Mouse (Mus musculus): Measurements from ENCODE around the gene Itga2b. TPM values are rescaled to one million over a fixed set of nuclear protein-coding genes. Genes with fewer than 3 reads are reported as not detected.
"Not testable (repeated sequence)": the region's sequence is repeated elsewhere in the genome, so short reads cannot be mapped to it uniquely, and the experiment has no call there.

Itga2b gene
- polyA plus RNA-seq, 1 experiment from 2014 or later = 32.9 TPM

DNA sequence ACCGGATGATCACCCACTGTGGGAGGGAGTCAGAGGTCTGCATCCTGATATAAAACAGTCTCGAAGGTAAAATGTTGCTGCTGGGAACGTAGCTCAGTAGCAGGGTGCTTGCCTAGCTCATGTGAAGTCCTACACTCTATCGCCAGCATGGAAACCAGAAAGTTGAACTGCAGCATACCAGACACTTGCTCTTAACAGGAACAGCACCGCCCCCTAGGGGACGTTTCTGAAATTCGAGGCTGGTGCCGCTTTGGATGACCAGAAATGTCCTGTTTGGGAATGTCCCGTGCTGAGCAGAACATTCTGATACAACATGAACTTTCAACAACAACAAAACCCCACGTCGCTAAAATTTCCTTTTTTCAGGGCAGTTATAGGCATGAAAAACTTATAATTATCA is 58.2 kb downstream of the Itga2b start:
- no peak overlapping the region for H3K9ac ChIP-seq (ENCODE audit: low read depth, low read length)

DNA sequence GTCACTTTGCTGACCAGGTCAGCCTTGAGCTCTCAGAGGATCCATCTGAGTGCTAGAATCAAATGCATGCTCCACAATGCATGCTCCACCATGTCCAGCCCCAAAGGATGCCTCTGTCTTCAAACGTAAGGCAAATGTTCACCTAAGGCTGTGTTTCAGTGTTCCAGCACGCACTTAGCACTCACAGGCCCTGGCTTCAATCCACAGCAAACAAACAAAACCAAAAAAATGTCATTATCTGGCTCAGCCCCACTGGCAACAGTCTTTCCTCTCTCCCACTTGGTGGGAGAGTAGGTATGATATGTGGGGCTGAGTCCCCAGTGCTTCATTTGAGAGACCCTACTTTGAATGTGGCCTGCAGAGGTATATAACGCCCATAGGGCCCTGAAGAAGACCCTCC is 58.9 kb downstream of the Itga2b start:
- Histone ChIP-seq H3K9me3 (replicated peaks; ENCODE audit: control insufficient read depth, low read length) (no peaks in the 10 kb centered on the region), H3K9ac (ENCODE audit: low read depth, low read length) (peak overlapping the region; percentile 6; the same call in 1 of the 2 replicates), H3K27me3 (ENCODE audit: control insufficient read depth, insufficient read depth, low read depth, low read length) (peaks cover 10% of the 10 kb centered on the region; the same call in 1 of the 2 replicates), H3K27ac (ENCODE audit: low read length) (peak overlapping the region; percentile 7), H3K36me3 (ENCODE audit: control insufficient read depth, insufficient read depth) (no peaks in the 10 kb centered on the region), H3K4me3 (ENCODE audit: low read depth, low read length) (no peak overlapping the region), H3K4me1 (ENCODE audit: control insufficient read depth, low read depth, low read length) (peaks cover 27% of the 10 kb centered on the region), H3K4me2 (ENCODE audit: low read depth, low read length) (peak overlapping the region; percentile 4; the same call in 1 of the 2 replicates)
- WGBS (ENCODE audit: insufficient replicate concordance) = 60% methylated on average over 3 of the region's 3 CpGs
- ATAC-seq (ENCODE audit: low read depth) = no peak

More for the DNA sequence above, 58.2 kb downstream of the Itga2b start:
- WGBS (ENCODE audit: insufficient replicate concordance) = 9% methylated on average over 11 of the region's 11 CpGs
- Histone ChIP-seq H3K9me3 (replicated peaks; ENCODE audit: control insufficient read depth, low read length) (no peaks in the 10 kb centered on the region), H3K4me2 (ENCODE audit: low read depth, low read length) (peak overlapping the region; percentile 4; the same call in 1 of the 2 replicates), H3K27ac (ENCODE audit: low read length) (peak overlapping the region; percentile 7; the same call in 1 of the 2 replicates), H3K27me3 (ENCODE audit: control insufficient read depth, insufficient read depth, low read depth, low read length) (peaks cover 10% of the 10 kb centered on the region; the same call in 1 of the 2 replicates), H3K4me1 (ENCODE audit: control insufficient read depth, low read depth, low read length) (peaks cover 22% of the 10 kb centered on the region), H3K4me3 (ENCODE audit: low read depth, low read length) (no peak overlapping the region), H3K36me3 (ENCODE audit: control insufficient read depth, insufficient read depth) (no peaks in the 10 kb centered on the region)
- ATAC-seq (ENCODE audit: low read depth) = no peak

DNA sequence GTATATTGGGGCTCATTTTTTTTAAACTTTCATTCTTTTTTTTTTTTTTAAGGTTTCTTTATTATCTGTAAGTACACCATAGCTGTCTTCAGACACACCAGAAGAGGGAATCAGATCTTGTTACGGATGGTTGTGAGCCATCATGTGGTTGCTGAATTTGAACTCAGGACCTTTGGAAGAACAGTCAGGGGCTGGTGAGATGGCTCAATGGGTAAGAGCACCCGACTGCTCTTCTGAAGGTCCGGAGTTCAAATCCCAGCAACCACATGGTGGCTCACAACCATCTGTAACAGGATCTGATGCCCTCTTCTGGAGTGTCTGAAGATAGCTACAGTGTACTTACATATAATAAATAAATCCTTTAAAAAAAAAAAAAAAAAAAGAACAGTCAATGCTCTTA is 59.6 kb downstream of the Itga2b start:
- Histone ChIP-seq H3K4me1 (ENCODE audit: control insufficient read depth, low read depth, low read length) (peaks cover 34% of the 10 kb centered on the region), H3K27ac (ENCODE audit: low read length) (peak overlapping the region; percentile 95)
- not testable (repeated sequence) for ATAC-seq (ENCODE audit: low read depth); H3K9ac ChIP-seq (ENCODE audit: low read depth, low read length); H3K4me3 ChIP-seq (ENCODE audit: low read depth, low read length); H3K27me3 ChIP-seq (ENCODE audit: control insufficient read depth, insufficient read depth, low read depth, low read length); H3K4me2 ChIP-seq (ENCODE audit: low read depth, low read length); H3K9me3 ChIP-seq (replicated peaks; ENCODE audit: control insufficient read depth, low read length); H3K36me3 ChIP-seq (ENCODE audit: control insufficient read depth, insufficient read depth)
- WGBS (ENCODE audit: insufficient replicate concordance) = 76% methylated on average over 3 of the region's 3 CpGs

DNA sequence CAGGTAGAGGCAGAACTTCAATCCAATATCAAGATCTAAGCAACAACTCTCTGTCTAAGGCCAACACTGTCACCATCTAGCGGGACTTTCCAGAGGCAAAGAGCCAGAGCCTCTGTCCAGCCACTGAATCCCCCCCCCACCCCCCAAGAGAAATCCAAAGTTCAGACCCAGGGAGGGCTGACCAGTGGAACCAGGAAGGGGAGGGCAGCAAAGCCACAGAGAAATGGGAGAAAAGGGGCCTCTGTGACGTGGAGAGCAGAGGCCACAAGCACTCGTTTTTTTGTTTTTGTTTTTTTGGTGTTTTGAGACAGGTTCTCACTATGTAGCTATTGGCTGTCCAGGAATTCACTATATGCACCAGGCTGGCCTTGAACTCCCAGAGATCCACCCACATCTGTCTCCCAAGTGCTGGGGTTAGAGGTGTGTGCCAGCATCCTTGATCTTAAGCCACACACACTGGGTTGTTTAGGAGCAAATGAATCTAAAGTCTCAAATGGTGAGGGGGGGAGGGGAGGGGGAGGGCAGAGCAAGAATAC is 60.1 kb downstream of the Itga2b start:
- no peak overlapping the region for H3K4me3 ChIP-seq (ENCODE audit: low read depth, low read length)
- peaks cover 4% of the 10 kb centered on the region; the same call in 1 of the 2 replicates for H3K27me3 ChIP-seq (ENCODE audit: control insufficient read depth, insufficient read depth, low read depth, low read length)
- peaks cover 39% of the 10 kb centered on the region for H3K4me1 ChIP-seq (ENCODE audit: control insufficient read depth, low read depth, low read length)
- WGBS (ENCODE audit: insufficient replicate concordance) = 59% methylated on average over 3 of the region's 3 CpGs
- ATAC-seq (ENCODE audit: low read depth) = no peak
- H3K4me2 ChIP-seq (ENCODE audit: low read depth, low read length) = peak overlapping the region; percentile 94
- peaks cover 11% of the 10 kb centered on the region; the same call in 1 of the 2 replicates for H3K36me3 ChIP-seq (ENCODE audit: control insufficient read depth, insufficient read depth)
- H3K9me3 ChIP-seq (replicated peaks; ENCODE audit: control insufficient read depth, low read length) = no peaks in the 10 kb centered on the region
- H3K9ac ChIP-seq (ENCODE audit: low read depth, low read length) = peak overlapping the region; percentile 38
- peak overlapping the region; percentile 95 for H3K27ac ChIP-seq (ENCODE audit: low read length)

DNA sequence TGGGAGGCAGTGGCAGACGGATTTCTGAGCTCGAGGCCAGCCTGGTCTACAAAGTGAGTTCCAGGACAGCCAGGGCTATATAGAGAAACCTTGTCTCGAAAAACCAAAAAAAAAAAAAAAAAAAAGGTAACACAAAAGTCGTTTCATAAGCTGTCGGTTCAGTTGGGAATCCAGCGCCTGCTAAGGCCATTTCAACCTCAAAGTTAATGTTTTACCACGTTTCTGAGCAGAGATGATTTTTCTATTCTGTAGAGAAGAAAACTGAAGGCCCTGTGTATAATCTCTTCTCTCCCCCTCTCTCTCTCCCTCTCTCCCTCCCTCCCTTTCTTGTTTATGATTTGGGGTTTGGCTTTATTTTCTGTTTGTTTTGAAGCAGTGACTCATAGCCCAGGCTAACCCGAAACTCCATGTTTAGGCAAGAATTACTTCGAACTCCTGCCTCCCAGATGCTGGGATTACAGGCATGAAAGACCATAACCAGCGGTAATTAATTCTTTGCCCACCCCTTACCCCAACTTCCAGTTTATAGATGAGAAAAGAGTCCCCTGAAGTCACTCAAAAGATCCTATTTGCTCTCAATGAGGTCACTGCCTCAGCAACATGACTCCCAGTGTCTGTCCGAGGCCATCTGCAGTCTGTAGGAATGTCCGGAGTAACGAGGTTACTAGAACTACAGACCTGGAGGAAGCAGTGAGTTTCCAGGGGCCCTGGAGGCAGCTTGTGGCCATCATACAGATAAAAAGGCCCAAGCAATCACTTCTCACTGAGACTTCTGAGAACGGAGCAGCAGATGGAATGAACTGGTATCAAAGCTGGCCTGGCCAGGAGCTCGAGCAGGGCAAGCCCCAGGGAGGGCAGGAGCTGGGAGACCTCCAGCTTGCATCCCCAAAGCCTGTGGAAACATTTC is 60.8 kb downstream of the Itga2b start:
- 33% methylated on average over 15 of the region's 15 CpGs for WGBS (ENCODE audit: insufficient replicate concordance)
- Histone ChIP-seq H3K27me3 (ENCODE audit: control insufficient read depth, insufficient read depth, low read depth, low read length) (peaks cover 4% of the 10 kb centered on the region; the same call in 1 of the 2 replicates), H3K9ac (ENCODE audit: low read depth, low read length) (peak overlapping the region; percentile 38), H3K4me3 (ENCODE audit: low read depth, low read length) (peak overlapping the region; percentile 79), H3K36me3 (ENCODE audit: control insufficient read depth, insufficient read depth) (peaks cover 18% of the 10 kb centered on the region), H3K4me1 (ENCODE audit: control insufficient read depth, low read depth, low read length) (peaks cover 46% of the 10 kb centered on the region), H3K4me2 (ENCODE audit: low read depth, low read length) (peak overlapping the region; percentile 94), H3K27ac (ENCODE audit: low read length) (peak overlapping the region; percentile 95), H3K9me3 (replicated peaks; ENCODE audit: control insufficient read depth, low read length) (no peaks in the 10 kb centered on the region)
- ATAC-seq (ENCODE audit: low read depth) = no peak

DNA sequence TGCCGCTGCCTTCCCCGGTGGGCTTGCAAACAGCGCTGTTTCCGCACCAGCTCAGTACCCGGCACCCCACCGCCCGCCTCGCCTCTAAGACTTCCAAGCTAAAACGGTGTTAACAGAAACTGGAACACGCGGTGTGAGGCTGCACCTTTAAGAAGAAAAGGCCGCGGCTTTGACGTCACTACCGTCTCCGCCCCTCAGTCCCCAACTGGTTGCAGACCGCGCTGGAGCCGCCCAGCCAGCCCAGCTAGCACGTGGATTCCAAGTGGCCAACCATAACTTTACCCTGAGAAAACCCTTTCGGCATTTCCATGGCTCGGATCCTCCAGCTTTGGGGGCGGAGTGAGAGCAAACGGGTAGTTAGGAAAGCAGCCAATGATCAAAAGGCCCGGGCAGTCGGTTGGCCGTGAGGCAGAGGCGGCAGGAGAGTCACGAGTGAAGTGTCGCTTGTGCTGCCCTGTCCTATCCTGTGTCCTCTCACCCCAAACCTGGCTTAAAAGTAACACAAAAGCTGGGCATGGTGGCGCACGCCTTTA is 61.5 kb downstream of the Itga2b start:
- H3K27me3 ChIP-seq (ENCODE audit: control insufficient read depth, insufficient read depth, low read depth, low read length) = 0 out of 2 replicates have a peak, but pooled peaks cover under 1% of the 10 kb centered on the region
- H3K36me3 ChIP-seq (ENCODE audit: control insufficient read depth, insufficient read depth) = peaks cover 26% of the 10 kb centered on the region
- H3K4me1 ChIP-seq (ENCODE audit: control insufficient read depth, low read depth, low read length) = peaks cover 46% of the 10 kb centered on the region
- peak; percentile 81 for ATAC-seq (ENCODE audit: low read depth)
- peak overlapping the region; percentile 81 for H3K9ac ChIP-seq (ENCODE audit: low read depth, low read length)
- peak overlapping the region; percentile 95 for H3K27ac ChIP-seq (ENCODE audit: low read length)
- H3K9me3 ChIP-seq (replicated peaks; ENCODE audit: control insufficient read depth, low read length) = no peaks in the 10 kb centered on the region
- WGBS (ENCODE audit: insufficient replicate concordance) = under 1% methylated on average over 32 of the region's 32 CpGs
- peak overlapping the region; percentile 79 for H3K4me3 ChIP-seq (ENCODE audit: low read depth, low read length)
- H3K4me2 ChIP-seq (ENCODE audit: low read depth, low read length) = peak overlapping the region; percentile 94

DNA sequence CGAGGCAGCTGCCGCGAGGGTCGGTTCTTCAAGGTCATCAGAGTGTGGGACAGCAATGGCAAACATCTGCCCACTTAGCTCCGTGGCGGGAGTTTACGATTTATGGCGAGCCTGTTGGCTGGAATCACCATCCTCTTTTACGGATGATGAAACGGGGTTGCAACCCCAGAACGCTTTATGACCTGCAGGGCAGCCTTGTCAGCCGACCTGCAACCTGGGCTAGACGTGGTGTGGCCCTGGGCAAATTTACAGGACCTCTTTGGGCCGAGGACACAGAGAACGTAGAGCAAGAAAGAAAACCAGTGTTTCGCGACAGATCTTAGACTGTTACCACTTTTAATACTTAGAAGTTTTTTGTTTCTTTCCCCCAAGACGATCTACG is 62.1 kb downstream of the Itga2b start, which contains the start of gene Slc25a39:
Slc25a39 (minus strand) TSS at position 113 of the 382 bp plus-strand sequence.
- Histone ChIP-seq H3K4me3 (ENCODE audit: low read depth, low read length) (peak within 1 kb of the TSS; percentile 79), H3K9me3 (replicated peaks; ENCODE audit: control insufficient read depth, low read length) (no peaks in the 10 kb centered on the region), H3K9ac (ENCODE audit: low read depth, low read length) (peak within 1 kb of the TSS; percentile 89), H3K4me2 (ENCODE audit: low read depth, low read length) (peak within 1 kb of the TSS; percentile 94), H3K36me3 (ENCODE audit: control insufficient read depth, insufficient read depth) (peaks cover 32% of the 10 kb centered on the region), H3K27me3 (ENCODE audit: control insufficient read depth, insufficient read depth, low read depth, low read length) (peaks cover 1% of the 10 kb centered on the region; the same call in 1 of the 2 replicates), H3K4me1 (ENCODE audit: control insufficient read depth, low read depth, low read length) (peaks cover 46% of the 10 kb centered on the region), H3K27ac (ENCODE audit: low read length) (peak within 1 kb of the TSS; percentile 95)
- WGBS (ENCODE audit: insufficient replicate concordance) = under 1% methylated on average over 19 of the region's 19 CpGs
- no peak for ATAC-seq (ENCODE audit: low read depth)

DNA sequence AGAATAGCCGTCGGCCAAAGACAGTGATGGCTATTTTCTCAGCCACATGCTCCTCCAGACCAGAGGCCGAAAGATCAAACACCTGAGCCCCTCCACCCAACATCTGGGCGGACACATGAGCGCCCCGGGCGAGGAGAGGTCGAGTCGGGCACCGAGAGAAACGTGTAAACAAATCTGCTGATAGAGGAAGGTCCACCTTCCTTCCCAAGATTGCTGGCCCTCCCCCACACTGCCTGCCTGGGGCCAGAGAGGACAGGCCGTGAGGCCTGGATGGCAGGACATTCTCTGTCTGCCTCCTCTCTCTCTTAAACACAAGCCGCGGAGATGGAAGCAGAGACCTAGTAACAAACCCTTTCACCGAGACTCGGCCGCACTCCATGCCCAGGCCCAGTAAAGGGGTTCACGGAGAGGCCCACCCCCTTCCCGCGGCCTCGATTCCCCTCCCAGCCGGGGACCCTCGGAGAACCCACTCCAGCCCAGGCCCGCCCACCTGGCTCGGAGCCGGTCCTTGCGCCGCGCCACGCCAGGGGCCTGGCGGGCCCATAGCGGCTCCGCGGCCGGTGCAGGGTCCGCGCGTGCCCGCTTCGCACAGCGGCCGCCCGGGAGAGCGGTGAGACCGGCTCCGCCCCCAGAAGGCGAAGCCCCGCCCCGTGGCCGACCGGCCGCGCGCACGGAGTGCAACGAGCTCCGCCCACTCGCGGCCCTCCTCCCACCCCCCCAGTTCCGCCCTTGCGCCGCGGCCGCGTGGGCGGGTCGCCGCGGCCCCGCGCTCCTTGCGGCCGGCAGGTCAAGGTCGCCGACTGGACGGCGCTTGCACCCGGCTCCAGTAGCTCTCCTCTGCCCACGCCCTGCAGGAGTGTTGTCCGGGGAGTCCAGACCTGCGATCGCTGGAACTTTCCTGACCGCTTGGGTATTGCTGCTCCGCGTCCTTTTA is 62.8 kb downstream of the Itga2b start:
- H3K9me3 ChIP-seq (replicated peaks; ENCODE audit: control insufficient read depth, low read length) = no peaks in the 10 kb centered on the region
- H3K9ac ChIP-seq (ENCODE audit: low read depth, low read length) = peak overlapping the region; percentile 89
- H3K36me3 ChIP-seq (ENCODE audit: control insufficient read depth, insufficient read depth) = peaks cover 38% of the 10 kb centered on the region
- under 1% methylated on average over 79 of the region's 85 CpGs for WGBS (ENCODE audit: insufficient replicate concordance)
- H3K27me3 ChIP-seq (ENCODE audit: control insufficient read depth, insufficient read depth, low read depth, low read length) = peaks cover 3% of the 10 kb centered on the region; the same call in 1 of the 2 replicates
- H3K4me3 ChIP-seq (ENCODE audit: low read depth, low read length) = peak overlapping the region; percentile 79
- ATAC-seq (ENCODE audit: low read depth) = peak; percentile 74
- peak overlapping the region; percentile 94 for H3K4me2 ChIP-seq (ENCODE audit: low read depth, low read length)
- H3K4me1 ChIP-seq (ENCODE audit: control insufficient read depth, low read depth, low read length) = peaks cover 46% of the 10 kb centered on the region
- peak overlapping the region; percentile 95 for H3K27ac ChIP-seq (ENCODE audit: low read length)
